Mouse (Mus musculus): Measurements from ENCODE around the gene Zmat1. TPM values are rescaled to one million over a fixed set of nuclear protein-coding genes. Genes with fewer than 3 reads are reported as not detected.
"Not testable (repeated sequence)": the region's sequence is repeated elsewhere in the genome, so short reads cannot be mapped to it uniquely, and the experiment has no call there.

Zmat1 gene
- polyA plus RNA-seq (2012; ENCODE audit: insufficient read depth, insufficient read length, missing spikeins): 3.3 and 5.8 TPM in 2 replicates

- Histone ChIP-seq H3K4me1 (ENCODE audit: control insufficient read depth, insufficient read depth, insufficient read length, low read length) (no peaks in the 10 kb centered on the region), H3K4me3 (ENCODE audit: insufficient read depth, low read depth, low read length) (peak within 1 kb of the TSS; percentile 83), H3K27ac (replicated peaks; ENCODE audit: low read depth, low read length) (peak within 1 kb of the TSS; percentile 98)
Observed at GRCm38 (mm10) chrX:135008720-135009470, at the start of gene Zmat1. Gene Zmat1 (minus strand): TSS chrX:135009209.

- not testable (repeated sequence) for H3K4me1 ChIP-seq (ENCODE audit: control insufficient read depth, insufficient read depth, insufficient read length, low read length); H3K27ac ChIP-seq (replicated peaks; ENCODE audit: low read depth, low read length); H3K4me3 ChIP-seq (ENCODE audit: insufficient read depth, low read depth, low read length)
Observed at GRCm38 (mm10) chrX:135053939-135054338, 44.9 kb upstream of the Zmat1 start.

GRCm38 (mm10) chrX:135035962-135036375 is 27.0 kb upstream of the Zmat1 start:
- Histone ChIP-seq H3K27ac (replicated peaks; ENCODE audit: low read depth, low read length) (no peak overlapping the region), H3K4me1 (ENCODE audit: control insufficient read depth, insufficient read depth, insufficient read length, low read length) (no peaks in the 10 kb centered on the region), H3K4me3 (ENCODE audit: insufficient read depth, low read depth, low read length) (no peak overlapping the region)

- H3K27ac ChIP-seq (replicated peaks; ENCODE audit: low read depth, low read length): no peak overlapping the region
- no peak overlapping the region for H3K4me3 ChIP-seq (ENCODE audit: insufficient read depth, low read depth, low read length)
- H3K4me1 ChIP-seq (ENCODE audit: control insufficient read depth, insufficient read depth, insufficient read length, low read length): no peaks in the 10 kb centered on the region
Observed at GRCm38 (mm10) chrX:135025135-135025534, 16.1 kb upstream of the Zmat1 start.

- H3K4me3 ChIP-seq (ENCODE audit: insufficient read depth, low read depth, low read length): no peak overlapping the region
- no peak overlapping the region for H3K27ac ChIP-seq (replicated peaks; ENCODE audit: low read depth, low read length)
Observed at GRCm38 (mm10) chrX:135011381-135011780, 2.4 kb upstream of the Zmat1 start.

GRCm38 (mm10) chrX:135009471-135009815 is 434 bp upstream of the Zmat1 start:
- H3K27ac ChIP-seq (replicated peaks; ENCODE audit: low read depth, low read length): peak overlapping the region; percentile 68
- H3K4me1 ChIP-seq (ENCODE audit: control insufficient read depth, insufficient read depth, insufficient read length, low read length): no peaks in the 10 kb centered on the region
- H3K4me3 ChIP-seq (ENCODE audit: insufficient read depth, low read depth, low read length): peak overlapping the region; percentile 83

More at GRCm38 (mm10) chrX:135011381-135011780, 2.4 kb upstream of the Zmat1 start:
- no peaks in the 10 kb centered on the region for H3K4me1 ChIP-seq (ENCODE audit: control insufficient read depth, insufficient read depth, insufficient read length, low read length)

GRCm38 (mm10) chrX:135008021-135008420 is 988 bp downstream of the Zmat1 start:
- Histone ChIP-seq H3K4me1 (ENCODE audit: control insufficient read depth, insufficient read depth, insufficient read length, low read length) (no peaks in the 10 kb centered on the region), H3K4me3 (ENCODE audit: insufficient read depth, low read depth, low read length) (peak overlapping the region; percentile 20; the same call in 1 of the 2 replicates), H3K27ac (replicated peaks; ENCODE audit: low read depth, low read length) (peak overlapping the region; percentile 33; the same call in 1 of the 2 replicates)

- H3K4me3 ChIP-seq (ENCODE audit: insufficient read depth, low read depth, low read length): peak within 1 kb of the TSS; percentile 35
- H3K27ac ChIP-seq (replicated peaks; ENCODE audit: low read depth, low read length): no peak within 1 kb of the TSS
- no peaks in the 10 kb centered on the region for H3K4me1 ChIP-seq (ENCODE audit: control insufficient read depth, insufficient read depth, insufficient read length, low read length)
Observed at GRCm38 (mm10) chrX:134964546-134964945, 44.5 kb downstream of the Zmat1 start, which contains the start of gene Nxf2. Gene Nxf2 (minus strand): TSS chrX:134964754.

- no peaks in the 10 kb centered on the region for H3K4me1 ChIP-seq (ENCODE audit: control insufficient read depth, insufficient read depth, insufficient read length, low read length)
- H3K27ac ChIP-seq (replicated peaks; ENCODE audit: low read depth, low read length): no peak overlapping the region
- H3K4me3 ChIP-seq (ENCODE audit: insufficient read depth, low read depth, low read length): peak overlapping the region; percentile 35
Observed at GRCm38 (mm10) chrX:134963305-134964094, 45.5 kb downstream of the Zmat1 start.

GRCm38 (mm10) chrX:134930361-134930760 is 78.6 kb downstream of the Zmat1 start:
- no peaks in the 10 kb centered on the region for H3K4me1 ChIP-seq (ENCODE audit: control insufficient read depth, insufficient read depth, insufficient read length, low read length)
- no peak overlapping the region for H3K4me3 ChIP-seq (ENCODE audit: insufficient read depth, low read depth, low read length)
- no peak overlapping the region for H3K27ac ChIP-seq (replicated peaks; ENCODE audit: low read depth, low read length)

- H3K4me3 ChIP-seq (ENCODE audit: insufficient read depth, low read depth, low read length): no peak overlapping the region
- no peak overlapping the region for H3K27ac ChIP-seq (replicated peaks; ENCODE audit: low read depth, low read length)
- no peaks in the 10 kb centered on the region for H3K4me1 ChIP-seq (ENCODE audit: control insufficient read depth, insufficient read depth, insufficient read length, low read length)
Observed at GRCm38 (mm10) chrX:134929927-134930326, 79.1 kb downstream of the Zmat1 start.

- Histone ChIP-seq H3K27ac (replicated peaks; ENCODE audit: low read depth, low read length) (no peak overlapping the region), H3K4me3 (ENCODE audit: insufficient read depth, low read depth, low read length) (no peak overlapping the region), H3K4me1 (ENCODE audit: control insufficient read depth, insufficient read depth, insufficient read length, low read length) (no peaks in the 10 kb centered on the region)
Observed at GRCm38 (mm10) chrX:134925058-134925457, 84.0 kb downstream of the Zmat1 start.

- no peaks in the 10 kb centered on the region for H3K4me1 ChIP-seq (ENCODE audit: control insufficient read depth, insufficient read depth, insufficient read length, low read length)
- H3K4me3 ChIP-seq (ENCODE audit: insufficient read depth, low read depth, low read length): no peak overlapping the region
- no peak overlapping the region for H3K27ac ChIP-seq (replicated peaks; ENCODE audit: low read depth, low read length)
Observed at GRCm38 (mm10) chrX:134923675-134924424, 85.2 kb downstream of the Zmat1 start.
